Mouse (Mus musculus) kidney, postnatal 0 days (tissue): ENCODE measurements at regions not wholly inside any gene's neighbourhood (a gene's known extent, or its start where the extent isn't known, plus 50 kb on each side); places are given as distances from the start of the nearest gene placed in this dataset.

ENCODE experiments used
- ATAC-seq: fragments of 200-750 bp; cut with Nextera tagmentation; replicated peaks from 2 replicates; pipeline ENCODE4 v1.8.0; 2017; ENCODE audit warnings: low read depth, moderate number of reproducible peaks, moderate TSS enrichment, moderate library complexity; ENCODE audit not compliant: low FRiP score
- DNase-seq: peaks from one replicate; pipeline ENCODE4 v3.0.0-alpha.2; 2016; ENCODE audit warnings: low spot score
- H3K27ac ChIP-seq: fragments of 300-500 bp; sonication (generic); 2 replicates; pipeline ENCODE4 v1.5.1; 2014; ENCODE audit warnings: mild to moderate bottlenecking
- H3K27me3 ChIP-seq: fragments of 300-500 bp; sonication (generic); 2 replicates; pipeline ENCODE4 v1.6.1; 2014; ENCODE audit warnings: low read length, mixed read lengths; ENCODE audit not compliant: insufficient read depth
- H3K36me3 ChIP-seq: fragments of 300-500 bp; sonication (generic); 2 replicates; pipeline ENCODE4 v1.6.1; 2014; ENCODE audit warnings: low read length, mixed read lengths; ENCODE audit not compliant: insufficient read depth
- H3K4me1 ChIP-seq: fragments of 300-500 bp; sonication (generic); replicated peaks from 2 replicates; pipeline ENCODE4 v1.6.1; 2014; ENCODE audit warnings: antibody characterized with exemption, low read length, mixed read lengths; ENCODE audit not compliant: insufficient read depth
- H3K4me2 ChIP-seq: fragments of 300-500 bp; sonication (generic); 2 replicates; pipeline ENCODE4 v1.6.1; 2014; ENCODE audit warnings: mild to moderate bottlenecking, low read length, moderate library complexity, mixed read lengths
- H3K4me3 ChIP-seq: fragments of 300-500 bp; sonication (generic); replicated peaks from 2 replicates; pipeline ENCODE4 v1.5.1; 2014; ENCODE audit warnings: low read depth, low read length
- H3K9ac ChIP-seq: fragments of 300-500 bp; sonication (generic); 2 replicates; pipeline ENCODE4 v1.6.1; 2014; ENCODE audit warnings: low read depth, low read length
- H3K9me3 ChIP-seq: fragments of 300-500 bp; sonication (generic); replicated peaks from 2 replicates; pipeline ENCODE4 v1.6.1; 2016; ENCODE audit warnings: low read length, inconsistent platforms, mixed read lengths
- CTCF ChIP-seq: IDR thresholded peaks from 2 replicates; pipeline ENCODE4 v1.5.1; 2016; ENCODE audit warnings: antibody characterized with exemption, low read depth, mild to moderate bottlenecking, moderate library complexity
- WGBS: fragments of 180-500 bp; shearing (Covaris S2); extraction: QIAGEN DNeasy Blood & Tissue Kit; methylation state at CpG from one replicate; pipeline ENCODE4 v1.1.7; 2014; 5-methylcytosine and 5-hydroxymethylcytosine counted together

DNA sequence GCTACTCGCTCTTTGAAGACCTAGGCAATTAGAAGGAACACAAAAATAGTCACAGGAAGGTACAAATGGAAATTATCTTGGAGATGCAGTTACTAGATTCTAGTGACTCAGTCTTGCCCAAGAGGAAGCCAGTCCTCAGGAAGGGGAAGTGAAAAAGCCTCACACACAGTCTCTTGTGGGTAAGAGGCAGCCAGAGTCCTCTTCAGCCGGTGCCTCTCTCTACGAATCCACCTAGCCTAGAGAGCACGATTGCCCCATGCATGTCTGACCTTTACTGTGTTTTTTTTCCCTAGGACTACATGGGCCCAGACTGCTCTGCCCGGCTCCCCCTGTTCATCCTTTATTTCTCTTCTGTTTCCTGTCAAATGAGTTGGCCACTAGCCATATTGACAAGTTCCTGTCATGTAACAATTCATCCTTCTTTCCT is 233.7 kb upstream of the Tprg start:
- no peak for TF ChIP-seq CTCF
- H3K9me3 ChIP-seq, result no peaks in the 10 kb centered on the region
- no peaks in the 10 kb centered on the region for H3K36me3 ChIP-seq
- WGBS, result 67% methylated on average over 5 of the region's 5 CpGs
- no peak overlapping the region for H3K4me3 ChIP-seq
- no peak overlapping the region for H3K27ac ChIP-seq
- H3K27me3 ChIP-seq, result no peaks in the 10 kb centered on the region
- no peak for ATAC-seq
- DNase-seq, result no peak
- no peak overlapping the region for H3K4me2 ChIP-seq
- no peak overlapping the region for H3K9ac ChIP-seq
- H3K4me1 ChIP-seq, result peaks cover 6% of the 10 kb centered on the region; the same call in 1 of the 2 replicates

DNA sequence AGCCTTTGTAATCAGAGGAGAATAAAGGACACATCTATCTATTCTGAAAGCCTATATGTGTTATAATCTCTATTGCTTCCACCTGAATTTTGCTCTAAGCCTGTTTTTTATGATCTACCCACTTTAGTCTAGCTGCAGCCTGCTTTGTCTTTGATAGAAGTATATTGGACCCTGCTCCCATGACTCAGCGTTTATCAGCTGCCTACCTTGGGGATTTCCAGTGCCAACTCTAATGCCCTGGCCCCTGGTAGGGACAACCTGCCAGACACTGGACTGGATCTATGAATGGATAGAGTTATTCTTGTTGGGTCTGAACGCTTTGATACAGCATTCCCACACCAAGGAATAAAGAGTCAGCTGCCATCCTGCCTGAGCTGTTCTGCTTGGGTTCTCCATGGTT is 232.3 kb upstream of the Tprg start:
- DNase-seq, result no peak
- no peak overlapping the region for H3K27ac ChIP-seq
- TF ChIP-seq CTCF, result no peak

DNA sequence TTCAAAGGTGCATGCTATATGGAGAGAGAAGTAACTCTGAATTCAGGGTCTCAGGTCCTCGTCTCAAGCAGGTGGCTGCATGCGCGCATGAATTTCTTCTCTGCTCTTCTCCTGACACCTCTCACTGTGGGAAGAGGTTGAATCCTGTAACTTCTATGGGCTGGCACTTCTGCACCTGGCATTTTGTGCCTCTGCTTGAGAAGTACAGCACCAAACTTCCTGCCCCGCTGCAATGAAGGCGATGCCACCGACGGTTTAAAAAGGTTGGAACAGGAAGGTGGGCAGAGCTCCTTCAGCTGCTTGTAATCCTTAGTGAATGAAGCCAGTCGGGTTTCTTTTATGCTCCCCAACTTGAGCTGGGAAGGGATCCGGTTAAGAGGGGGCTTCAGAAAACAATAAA is 231.2 kb upstream of the Tprg start:
- no peak overlapping the region for H3K9ac ChIP-seq
- no peaks in the 10 kb centered on the region for H3K9me3 ChIP-seq
- H3K4me1 ChIP-seq, result peaks cover 12% of the 10 kb centered on the region
- 83% methylated on average over 9 of the region's 9 CpGs for WGBS
- no peaks in the 10 kb centered on the region for H3K36me3 ChIP-seq
- no peak for ATAC-seq
- DNase-seq, result no peak
- no peaks in the 10 kb centered on the region for H3K27me3 ChIP-seq
- TF ChIP-seq CTCF, result no peak
- no peak overlapping the region for H3K27ac ChIP-seq
- H3K4me2 ChIP-seq, result no peak overlapping the region
- no peak overlapping the region for H3K4me3 ChIP-seq

More for the DNA sequence above, 232.3 kb upstream of the Tprg start:
- Histone ChIP-seq H3K27me3 (no peaks in the 10 kb centered on the region), H3K36me3 (no peaks in the 10 kb centered on the region), H3K9ac (no peak overlapping the region), H3K9me3 (no peaks in the 10 kb centered on the region), H3K4me1 (peaks cover 6% of the 10 kb centered on the region; the same call in 1 of the 2 replicates), H3K4me2 (no peak overlapping the region), H3K4me3 (no peak overlapping the region)
- WGBS, result 90% methylated on average over 2 of the region's 2 CpGs
- no peak for ATAC-seq

DNA sequence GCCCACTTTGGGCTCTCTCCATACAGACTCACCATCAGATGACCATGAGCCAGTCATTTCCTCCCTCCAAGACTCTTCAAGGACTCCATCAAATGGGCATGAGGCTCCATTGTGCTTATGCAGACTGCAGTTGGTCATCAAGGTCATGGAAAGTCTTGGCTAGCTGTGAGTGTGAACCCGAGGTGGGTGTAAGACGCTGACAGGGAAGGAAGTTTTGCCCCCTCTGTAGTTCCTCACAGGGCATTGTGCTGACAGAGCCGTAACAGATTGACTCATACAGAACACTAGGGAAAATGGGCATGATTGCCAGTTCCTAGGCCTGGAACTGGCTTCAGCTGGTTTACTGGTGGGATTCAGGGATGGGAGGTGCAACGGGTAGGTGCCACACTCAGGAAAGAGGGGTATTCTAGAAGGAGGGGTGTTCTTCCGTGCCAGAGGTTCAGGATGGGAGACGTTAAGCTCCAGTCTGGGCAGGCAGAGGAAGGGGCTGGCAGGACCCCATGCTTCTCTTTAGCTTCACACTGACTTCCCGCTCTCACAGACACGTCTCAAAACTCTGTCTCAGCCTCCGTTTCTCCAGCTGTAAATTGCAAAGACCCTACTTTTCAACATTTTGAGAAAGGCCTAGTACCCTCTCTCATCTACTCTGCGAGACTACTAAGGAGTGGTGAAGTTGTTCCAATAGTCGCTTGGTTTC is 228.4 kb upstream of the Tprg start:
- H3K4me1 ChIP-seq, result peaks cover 8% of the 10 kb centered on the region; the same call in 1 of the 2 replicates
- H3K9ac ChIP-seq, result peak overlapping the region; percentile 52; the same call in 1 of the 2 replicates
- H3K36me3 ChIP-seq, result no peaks in the 10 kb centered on the region
- no peak for ATAC-seq
- peak overlapping the region; percentile 47 for H3K4me3 ChIP-seq
- H3K27ac ChIP-seq, result peak overlapping the region; percentile 96
- peak overlapping the region; percentile 56 for H3K4me2 ChIP-seq
- no peaks in the 10 kb centered on the region for H3K27me3 ChIP-seq
- H3K9me3 ChIP-seq, result no peaks in the 10 kb centered on the region
- WGBS, result 46% methylated on average over 11 of the region's 11 CpGs
- no peak for DNase-seq
- no peak for TF ChIP-seq CTCF

DNA sequence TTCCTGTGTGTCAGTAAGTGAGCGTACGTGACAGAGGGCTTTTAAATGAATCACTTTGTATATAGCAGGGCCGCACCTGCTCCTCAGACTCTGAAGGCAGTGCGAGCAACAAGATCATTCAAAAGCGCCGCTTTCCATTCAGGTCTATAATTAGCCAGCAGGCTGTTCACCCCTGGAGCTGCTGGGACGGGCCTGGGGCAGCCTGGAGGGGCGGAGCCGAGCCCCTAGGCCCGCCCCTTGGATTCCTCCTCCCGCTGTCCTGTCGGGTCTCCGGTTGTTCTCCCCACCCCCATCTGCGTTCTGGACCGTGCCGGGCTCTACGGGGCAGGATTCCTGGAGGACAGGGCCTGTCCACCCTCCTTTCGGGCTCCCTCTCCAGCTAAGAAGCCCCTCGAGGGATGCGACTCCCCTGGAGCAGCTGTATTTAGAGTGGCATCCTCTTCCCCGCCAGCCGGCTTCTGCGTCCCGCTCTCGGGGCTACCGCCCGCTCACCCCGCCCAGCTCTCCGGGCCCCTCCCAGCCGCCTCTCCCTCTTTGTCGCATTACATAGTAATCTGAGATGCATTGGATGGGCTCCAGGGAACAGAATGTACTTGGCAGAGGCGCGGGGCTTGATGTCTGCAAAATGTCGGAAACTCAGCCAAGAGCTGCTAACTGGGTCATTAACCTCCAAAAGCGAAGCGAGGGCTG is 227.7 kb upstream of the Tprg start:
- H3K4me1 ChIP-seq, result peaks cover 8% of the 10 kb centered on the region; the same call in 1 of the 2 replicates
- no peaks in the 10 kb centered on the region for H3K9me3 ChIP-seq
- H3K4me3 ChIP-seq, result peak overlapping the region; percentile 47
- under 1% methylated on average over 33 of the region's 36 CpGs for WGBS
- peak; percentile 100 for DNase-seq
- ATAC-seq, result peak; percentile 95
- H3K36me3 ChIP-seq, result no peaks in the 10 kb centered on the region
- peak overlapping the region; percentile 56 for H3K4me2 ChIP-seq
- no peaks in the 10 kb centered on the region for H3K27me3 ChIP-seq
- peak overlapping the region; percentile 96 for H3K27ac ChIP-seq
- peak overlapping the region; percentile 52 for H3K9ac ChIP-seq
- no peak for TF ChIP-seq CTCF

DNA sequence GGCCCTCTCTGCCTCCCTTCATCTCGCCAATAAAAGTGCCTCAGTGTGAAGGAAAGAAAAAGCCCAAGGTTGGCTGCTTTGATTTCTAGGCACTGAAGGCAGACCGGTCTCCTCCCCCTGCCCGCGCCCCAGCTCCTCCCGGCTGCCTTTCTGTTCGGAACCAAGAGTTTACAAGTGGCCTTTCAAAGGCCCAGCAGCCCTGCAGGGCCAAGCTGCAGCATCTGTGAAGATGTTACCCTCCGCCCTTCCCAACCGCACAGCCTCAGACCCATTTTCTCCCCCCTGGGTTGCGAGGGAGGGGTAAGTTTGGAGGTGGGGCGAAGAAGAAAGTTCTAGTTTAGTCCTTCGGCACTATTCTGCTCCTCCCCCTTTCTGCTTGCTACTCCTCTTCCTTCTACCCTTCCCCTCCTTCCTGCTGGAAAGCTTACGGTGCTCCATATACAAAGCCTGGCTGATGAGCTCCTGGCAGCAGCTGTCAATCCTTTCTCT is 227.1 kb upstream of the Tprg start:
- no peaks in the 10 kb centered on the region for H3K36me3 ChIP-seq
- peak; percentile 93 for DNase-seq
- TF ChIP-seq CTCF, result no peak
- peak; percentile 58 for ATAC-seq
- peak overlapping the region; percentile 56 for H3K4me2 ChIP-seq
- WGBS, result 0% methylated on average over 12 of the region's 12 CpGs
- H3K27ac ChIP-seq, result peak overlapping the region; percentile 96
- no peaks in the 10 kb centered on the region for H3K9me3 ChIP-seq
- H3K4me1 ChIP-seq, result peaks cover 8% of the 10 kb centered on the region; the same call in 1 of the 2 replicates
- peak overlapping the region; percentile 47 for H3K4me3 ChIP-seq
- H3K9ac ChIP-seq, result peak overlapping the region; percentile 52
- no peaks in the 10 kb centered on the region for H3K27me3 ChIP-seq
